Mouse (Mus musculus): Measurements from ENCODE around the gene Rpn2.

DNA sequence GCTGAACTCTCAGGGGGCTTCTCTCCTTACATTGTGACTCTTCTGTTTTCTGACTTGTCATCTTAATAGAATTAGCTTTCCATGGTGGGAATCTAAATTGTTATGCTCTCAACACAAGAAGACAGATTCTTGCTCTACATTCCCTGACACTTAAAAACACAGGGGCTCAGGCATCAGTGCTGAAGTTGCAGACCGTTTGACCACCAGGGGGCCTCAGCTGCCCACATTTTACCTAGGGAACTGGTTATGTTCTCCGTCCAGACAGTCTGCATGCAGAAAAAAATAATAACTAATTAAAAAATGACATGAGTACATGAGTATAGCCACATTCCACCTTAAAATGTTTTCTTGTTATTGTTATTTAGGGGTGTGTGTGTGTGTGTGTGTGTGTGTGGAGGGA lies 13.3 kb downstream of the Rpn2 start:
- TF ChIP-seq CTCF (IDR thresholded peaks at IDR 0.05; ENCODE audit: borderline replicate concordance, insufficient read depth, low read depth, low read length) (peak; percentile 72), POLR2A (IDR thresholded peaks at IDR 0.05; ENCODE audit: borderline replicate concordance, insufficient read depth, low read length) (no peak)
